Mouse (Mus musculus): ENCODE data around the gene March6.
A peak's percentile ranks its signal among the peaks of the same experiment; 100 is the strongest.

Gene March6

GRCm38 (mm10) chr15:31542013-31542958, 11.4 kb upstream of the March6 start:
- DNase-seq (ENCODE audit: low read depth, low spot score) = no peak

DNA sequence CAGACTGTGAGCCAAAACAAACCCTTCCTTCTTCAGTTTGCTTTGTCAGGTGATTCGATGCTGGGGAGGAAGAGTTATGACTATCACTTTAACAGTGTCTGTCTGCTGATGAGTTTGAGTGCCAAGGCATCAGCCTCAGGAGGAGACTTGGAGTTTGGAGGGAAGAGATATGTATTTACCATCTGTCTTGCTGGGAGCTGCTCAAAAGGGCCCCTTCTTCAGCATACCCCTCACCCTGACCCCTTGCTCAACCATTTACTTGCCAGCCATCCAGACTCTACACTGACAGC, 9.6 kb upstream of the March6 start:
- no peak for DNase-seq (ENCODE audit: low read depth, low spot score)

GRCm38 (mm10) chr15:31539643-31540512, 9.0 kb upstream of the March6 start:
- no peak for DNase-seq (ENCODE audit: low read depth, low spot score)

GRCm38 (mm10) chr15:31538346-31538745, 7.5 kb upstream of the March6 start:
- no peak for DNase-seq (ENCODE audit: low read depth, low spot score)

GRCm38 (mm10) chr15:31537706-31538105, 6.9 kb upstream of the March6 start:
- no peak for DNase-seq (ENCODE audit: low read depth, low spot score)

- DNase-seq (ENCODE audit: low read depth, low spot score) = peak; percentile 37
Observed at GRCm38 (mm10) chr15:31536051-31536737, 5.3 kb upstream of the March6 start.

GRCm38 (mm10) chr15:31535259-31535855, 4.5 kb upstream of the March6 start:
- no peak for DNase-seq (ENCODE audit: low read depth, low spot score)

GRCm38 (mm10) chr15:31534421-31535258, 3.8 kb upstream of the March6 start:
- DNase-seq (ENCODE audit: low read depth, low spot score) = no peak

DNA sequence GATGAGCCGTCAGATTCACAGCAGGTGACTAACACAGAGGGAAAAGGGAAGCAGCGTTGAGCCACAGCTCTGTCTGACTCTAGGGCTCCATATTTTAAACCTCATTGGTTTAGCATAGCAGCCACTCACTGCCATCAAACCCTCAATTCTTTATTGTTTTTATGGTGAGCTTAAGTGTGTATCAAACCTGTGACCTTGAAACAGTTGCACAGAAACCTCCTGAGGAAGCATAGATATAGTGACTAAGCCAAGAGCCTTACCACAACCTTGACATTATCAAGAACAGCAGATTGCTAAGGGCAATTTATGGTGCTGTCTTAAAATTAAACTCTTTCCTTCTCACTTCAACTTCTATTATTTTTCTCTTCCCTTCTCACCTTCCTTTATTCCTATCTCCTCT, 2.7 kb upstream of the March6 start:
- DNase-seq (ENCODE audit: low read depth, low spot score) = no peak

GRCm38 (mm10) chr15:31532331-31533021, 1.6 kb upstream of the March6 start:
- DNase-seq (ENCODE audit: low read depth, low spot score) = no peak

DNA sequence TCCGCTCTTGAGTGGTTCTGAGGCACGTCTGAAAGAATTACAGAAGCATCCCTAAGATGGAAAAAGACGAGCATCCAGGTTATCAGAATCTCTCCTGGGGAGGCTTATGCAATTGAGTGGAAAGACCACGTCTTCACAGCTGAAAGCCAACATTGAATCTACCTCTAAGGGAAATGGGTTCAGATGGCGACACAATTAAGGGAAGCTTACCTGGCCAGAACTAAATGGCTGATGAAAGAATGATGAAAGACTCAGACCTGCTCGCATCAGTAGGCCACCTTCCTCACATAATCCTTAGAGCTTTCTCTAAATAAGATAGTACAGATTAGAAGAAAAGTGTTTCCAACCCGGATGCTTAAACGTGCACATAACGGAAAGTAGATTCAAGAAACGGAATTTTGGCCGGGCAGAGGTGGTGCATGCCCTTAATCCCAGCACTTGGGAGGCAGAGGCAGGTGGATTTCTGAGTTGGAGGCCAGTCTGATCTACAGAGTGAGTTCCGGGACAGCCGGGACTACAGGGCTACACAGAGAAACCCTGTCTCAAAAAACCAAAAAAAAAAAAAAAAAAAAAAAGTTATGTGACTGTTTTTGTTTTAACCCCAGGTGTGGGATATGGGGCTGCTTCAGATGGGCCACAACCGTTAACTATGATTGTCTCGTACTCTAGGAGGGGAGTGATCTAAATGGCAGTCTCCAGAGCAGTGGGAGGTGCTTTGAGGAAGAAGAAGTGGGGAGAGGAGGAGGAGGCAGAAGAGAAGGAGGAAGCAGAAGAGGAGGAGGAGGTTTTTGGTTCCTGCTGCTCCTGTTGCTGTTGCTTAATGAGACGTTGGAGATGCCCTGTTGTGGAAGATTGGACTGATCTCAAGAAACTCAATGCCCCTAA, 835 bp upstream of the March6 start:
- peak; percentile 40 for DNase-seq (ENCODE audit: low read depth, low spot score)

GRCm38 (mm10) chr15:31529811-31530658, 818 bp downstream of the March6 start:
- no peak for DNase-seq (ENCODE audit: low read depth, low spot score)

- no peak for DNase-seq (ENCODE audit: low read depth, low spot score)
Observed at GRCm38 (mm10) chr15:31529103-31529502, 1.8 kb downstream of the March6 start.

DNA sequence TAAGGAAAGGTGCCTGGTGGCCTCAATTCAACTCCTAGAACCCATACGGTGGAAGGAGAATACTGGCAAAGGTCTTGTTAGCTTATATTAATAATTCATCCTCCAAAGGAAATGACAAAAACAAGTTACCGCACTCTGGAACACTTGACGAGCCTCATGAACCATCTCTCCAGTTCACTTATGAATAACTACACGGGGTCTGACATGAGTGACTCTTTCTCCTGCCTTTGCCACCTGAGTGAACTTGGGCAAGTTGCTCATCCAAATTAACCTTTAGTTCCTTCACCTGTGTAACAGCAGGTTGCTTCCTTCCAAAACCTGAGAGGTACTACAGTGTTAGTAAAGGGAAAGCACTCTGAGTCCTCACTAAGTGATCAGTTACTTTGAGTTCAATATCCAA, 2.4 kb downstream of the March6 start:
- no peak for DNase-seq (ENCODE audit: low read depth, low spot score)

DNA sequence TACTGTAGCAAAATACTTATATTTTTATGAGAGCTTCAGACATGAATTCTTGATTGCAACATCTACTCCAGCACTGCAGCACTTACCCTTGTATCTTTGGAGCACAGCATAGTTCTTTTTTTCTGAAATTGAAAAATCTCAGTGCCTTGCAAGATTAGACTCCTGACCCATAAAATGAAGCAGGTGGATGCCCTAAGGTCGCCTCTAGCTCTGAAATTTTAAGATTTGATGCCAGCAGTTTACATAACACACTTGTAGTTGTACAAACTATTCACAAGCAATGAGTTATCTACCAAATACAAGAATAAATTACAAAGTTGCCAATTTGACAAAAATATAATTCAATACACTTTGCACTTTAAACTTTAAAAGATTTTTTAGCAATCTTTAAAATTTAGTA, 4.4 kb downstream of the March6 start:
- no peak for DNase-seq (ENCODE audit: low read depth, low spot score)

DNA sequence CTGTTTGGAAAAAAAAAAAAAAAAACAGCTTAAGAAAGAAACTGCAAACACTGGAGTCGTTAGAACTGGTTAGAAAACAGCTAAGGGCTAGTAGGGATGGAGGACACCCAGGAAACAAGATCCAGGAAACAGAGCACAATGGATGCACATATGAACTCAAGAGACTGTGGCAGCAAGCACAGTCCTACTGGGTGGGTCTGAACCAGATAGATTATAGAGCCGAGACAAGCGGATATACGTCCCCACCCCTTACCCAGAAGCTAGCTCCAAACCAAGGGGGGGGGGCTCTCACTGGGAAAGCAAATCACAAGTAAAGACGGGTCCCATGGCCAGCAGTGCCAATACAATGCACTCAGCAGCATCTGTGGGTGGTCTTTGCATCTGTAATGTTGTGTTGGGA, 11.9 kb downstream of the March6 start:
- DNase-seq (ENCODE audit: low read depth, low spot score) = no peak

- DNase-seq (ENCODE audit: low read depth, low spot score) = no peak
Observed at GRCm38 (mm10) chr15:31518371-31518770, 12.5 kb downstream of the March6 start.

DNA sequence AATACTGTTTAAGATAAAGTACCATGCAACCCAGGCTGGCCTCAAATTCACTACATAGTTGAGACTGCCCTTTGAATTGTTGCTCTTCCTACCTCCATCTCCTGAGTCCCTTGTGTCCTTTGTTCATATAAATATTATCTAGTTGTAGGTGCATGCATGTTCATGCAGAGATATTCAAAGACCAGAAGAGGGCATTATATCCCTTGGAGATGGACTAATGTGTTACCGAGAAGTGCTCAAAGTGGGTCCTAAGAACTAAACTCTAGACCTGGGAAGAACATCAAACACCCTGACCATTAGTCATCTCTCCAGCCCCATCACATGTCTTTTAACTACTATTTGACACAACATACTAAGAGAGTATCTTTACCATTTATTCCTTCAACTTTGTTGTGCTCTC, 13.7 kb downstream of the March6 start:
- no peak for DNase-seq (ENCODE audit: low read depth, low spot score)

All from brain, embryonic 18.5 days (tissue).